Mouse (Mus musculus) liver, embryonic 12.5 days (tissue): ENCODE data around the gene Edc3. TPM values are rescaled to one million over a fixed set of nuclear protein-coding genes. Genes with fewer than 3 reads are reported as not detected.

Experiments used
- ATAC-seq: fragments of 200-750 bp; cut with Nextera tagmentation; 2 replicates; pipeline ENCODE4 v1.8.0; 2017; ENCODE audit warnings: moderate number of reproducible peaks, mild to moderate bottlenecking, moderate library complexity
- H3K27ac ChIP-seq: fragments of 300-500 bp; sonication (generic); 2 replicates; pipeline ENCODE4 v1.5.1; 2016; ENCODE audit warnings: mild to moderate bottlenecking
- H3K27me3 ChIP-seq: fragments of 300-500 bp; sonication (generic); replicated peaks from 2 replicates; pipeline ENCODE4 v1.6.1; 2016; ENCODE audit warnings: mild to moderate bottlenecking, moderate library complexity
- H3K36me3 ChIP-seq: fragments of 300-500 bp; sonication (generic); 2 replicates; pipeline ENCODE4 v1.6.1; 2016; ENCODE audit warnings: mild to moderate bottlenecking, moderate library complexity
- H3K4me1 ChIP-seq: fragments of 300-500 bp; sonication (generic); 2 replicates; pipeline ENCODE4 v1.6.1; 2016
- H3K4me2 ChIP-seq: fragments of 300-500 bp; sonication (generic); 2 replicates; pipeline ENCODE4 v1.6.1; 2016; ENCODE audit warnings: mild to moderate bottlenecking, moderate library complexity
- H3K4me3 ChIP-seq: fragments of 300-500 bp; sonication (generic); 2 replicates; pipeline ENCODE4 v1.5.1; 2016; ENCODE audit warnings: mild to moderate bottlenecking, moderate library complexity
- H3K9ac ChIP-seq: fragments of 300-500 bp; sonication (generic); 2 replicates; pipeline ENCODE4 v1.6.1; 2016; ENCODE audit warnings: mild to moderate bottlenecking, moderate library complexity
- H3K9me3 ChIP-seq: fragments of 300-500 bp; sonication (generic); replicated peaks from 2 replicates; pipeline ENCODE4 v1.6.1; 2016; ENCODE audit warnings: mild to moderate bottlenecking, moderate library complexity
- WGBS: fragments of 180-500 bp; shearing (Covaris S2); methylation state at CpG from one replicate; pipeline ENCODE4 v1.1.7; 2016; ENCODE audit not compliant: insufficient replicate concordance; 5-methylcytosine and 5-hydroxymethylcytosine counted together
- polyA plus RNA-seq: library from polyadenylated mRNA; unstranded; fragments of >200 nt; fragmentation: Nextera tagmentation; extraction: Ambion mirVana; gene quantifications from 2 replicates; pipeline ENCODE4 v1.2.1, GENCODE M21; 2016

The Edc3 gene
- polyA plus RNA-seq, 1 experiment from 2014 or later: 21.2 TPM

DNA sequence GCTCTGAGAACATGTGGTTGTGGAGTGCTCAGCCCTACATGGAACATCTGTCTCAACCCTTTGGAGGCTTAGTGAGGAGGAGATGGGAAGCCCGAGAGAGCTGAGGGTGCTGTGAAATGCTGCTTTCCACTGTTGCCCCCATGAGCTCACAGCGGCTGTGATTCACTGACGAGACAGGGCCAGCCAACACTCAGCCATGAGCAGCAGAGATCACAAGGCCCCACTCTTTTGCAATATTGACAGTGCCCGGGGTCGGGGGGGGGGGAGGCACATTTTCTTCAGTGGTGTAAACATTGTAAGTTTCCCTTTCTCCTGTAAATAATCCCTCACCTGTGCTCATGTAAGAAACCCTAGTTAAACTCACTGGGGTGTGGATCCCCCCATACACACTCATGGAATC is 36.8 kb upstream of the Edc3 start:
- H3K9me3 ChIP-seq: no peaks in the 10 kb centered on the region
- H3K4me2 ChIP-seq: no peak overlapping the region
- H3K27me3 ChIP-seq: 0 out of 2 replicates have a peak, but pooled peaks cover 4% of the 10 kb centered on the region
- no peaks in the 10 kb centered on the region for H3K36me3 ChIP-seq
- peaks cover 10% of the 10 kb centered on the region for H3K4me1 ChIP-seq
- H3K4me3 ChIP-seq: no peak overlapping the region
- WGBS: 68% methylated on average over 5 of the region's 5 CpGs
- H3K27ac ChIP-seq: no peak overlapping the region; the same call in 1 of the 2 replicates
- 0 out of 2 replicates have a peak, but pooled peaks have one; percentile 49 for ATAC-seq
- H3K9ac ChIP-seq: no peak overlapping the region

DNA sequence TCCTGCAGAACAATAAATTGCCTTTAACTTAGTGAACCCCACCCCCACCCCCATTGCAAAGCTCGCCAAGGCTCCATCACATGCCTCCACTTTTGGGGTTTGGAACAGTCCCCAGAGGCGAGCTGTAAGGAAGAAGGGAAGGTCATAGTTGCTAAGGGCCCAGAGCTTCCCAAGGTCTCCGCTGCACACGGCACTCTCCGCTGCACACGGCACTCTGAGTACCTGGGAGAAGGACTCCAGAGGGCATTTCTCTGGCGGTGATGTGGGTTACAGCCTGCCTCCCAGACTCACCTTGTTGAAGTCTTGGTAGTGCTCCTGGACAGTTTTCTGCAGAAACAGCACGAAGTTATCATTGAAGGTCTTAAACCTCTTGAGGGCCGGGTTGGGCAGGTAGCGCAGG is 26.9 kb upstream of the Edc3 start:
- H3K4me2 ChIP-seq: no peak overlapping the region
- H3K9me3 ChIP-seq: no peaks in the 10 kb centered on the region
- no peak overlapping the region for H3K4me3 ChIP-seq
- H3K27me3 ChIP-seq: peaks cover 23% of the 10 kb centered on the region
- 68% methylated on average over 10 of the region's 10 CpGs for WGBS
- H3K9ac ChIP-seq: no peak overlapping the region
- no peaks in the 10 kb centered on the region for H3K36me3 ChIP-seq
- H3K4me1 ChIP-seq: no peaks in the 10 kb centered on the region
- H3K27ac ChIP-seq: no peak overlapping the region
- ATAC-seq: no peak

DNA sequence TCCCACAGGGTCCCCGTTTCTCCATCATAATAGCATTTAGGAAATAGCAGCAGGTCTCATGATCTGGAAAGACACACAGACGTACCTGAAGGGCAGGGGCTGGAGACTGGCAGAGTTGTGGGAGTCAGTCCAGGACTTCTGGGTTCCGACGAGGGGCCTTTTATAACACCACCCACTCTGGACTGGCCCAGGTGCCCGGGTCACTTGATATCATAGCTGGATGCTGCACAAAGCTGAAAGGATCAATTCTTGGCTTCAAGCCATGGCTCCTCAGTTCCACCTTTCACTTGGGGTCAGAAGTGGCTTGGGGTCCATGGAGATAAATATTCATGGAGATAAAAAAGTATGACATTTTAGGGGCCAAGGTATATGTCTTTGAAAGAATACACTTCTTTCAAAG is 24.8 kb upstream of the Edc3 start, which contains the start of gene Cyp1a2:
Gene Cyp1a2 (minus strand): TSS at position 184 of the 400 bp plus-strand sequence.
- no peak for ATAC-seq
- WGBS: 55% methylated on average over 5 of the region's 5 CpGs

DNA sequence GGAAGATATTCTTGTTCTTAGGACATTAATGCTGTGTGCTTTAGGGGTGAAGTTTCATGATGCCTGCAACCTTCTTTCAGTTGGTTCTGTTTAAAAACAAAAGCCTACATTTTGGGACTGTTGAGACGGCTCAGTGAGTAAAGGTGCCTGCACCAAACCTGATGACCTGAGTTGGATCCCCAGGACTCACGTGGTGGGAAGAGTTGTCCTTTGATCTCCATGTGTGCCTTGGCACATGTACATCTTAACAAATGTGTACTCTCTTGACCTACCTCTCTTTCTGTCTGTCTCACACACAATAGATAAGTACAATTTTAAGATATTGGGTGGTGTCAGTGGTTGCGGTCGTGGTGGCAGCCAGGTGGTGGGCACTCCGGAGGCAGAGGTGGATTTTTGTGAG is 22.3 kb upstream of the Edc3 start:
- no peak overlapping the region for H3K9ac ChIP-seq
- H3K9me3 ChIP-seq: no peaks in the 10 kb centered on the region
- no peak overlapping the region for H3K27ac ChIP-seq
- H3K4me1 ChIP-seq: peaks cover 14% of the 10 kb centered on the region; the same call in 1 of the 2 replicates
- WGBS: 70% methylated on average over 5 of the region's 5 CpGs
- H3K27me3 ChIP-seq: peaks cover 20% of the 10 kb centered on the region
- no peak for ATAC-seq
- H3K36me3 ChIP-seq: no peaks in the 10 kb centered on the region
- no peak overlapping the region for H3K4me3 ChIP-seq
- H3K4me2 ChIP-seq: no peak overlapping the region

More for the DNA sequence above, 24.8 kb upstream of the Edc3 start, which contains the start of gene Cyp1a2:
- Histone ChIP-seq H3K4me1 (peaks cover 12% of the 10 kb centered on the region; the same call in 1 of the 2 replicates), H3K4me2 (no peak within 1 kb of the TSS), H3K9ac (no peak within 1 kb of the TSS), H3K27ac (no peak within 1 kb of the TSS), H3K27me3 (peaks cover 23% of the 10 kb centered on the region), H3K36me3 (no peaks in the 10 kb centered on the region), H3K9me3 (no peaks in the 10 kb centered on the region), H3K4me3 (no peak within 1 kb of the TSS)

DNA sequence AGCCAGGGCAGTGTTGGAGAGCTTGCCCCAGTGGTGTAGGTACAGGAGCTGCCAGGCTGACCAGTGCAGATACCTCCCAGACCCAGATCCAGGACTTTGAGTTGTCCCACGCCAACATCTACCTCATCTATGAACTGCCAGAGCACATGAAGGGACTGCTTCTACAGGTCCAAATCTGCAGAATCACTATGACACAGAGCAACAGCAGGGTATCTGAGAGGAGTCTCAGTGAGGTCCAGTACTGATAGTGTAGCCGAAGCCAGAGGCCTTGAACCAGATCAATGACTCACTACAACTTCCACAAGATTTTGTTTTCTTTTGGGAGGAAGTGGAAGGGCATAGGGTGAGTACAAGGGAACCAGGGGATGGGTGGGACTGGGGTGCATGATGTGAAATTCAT is 20.6 kb upstream of the Edc3 start, which contains the start of gene Cyp1a1:
Gene Cyp1a1 (plus strand): TSS at position 178 of the 400 bp plus-strand sequence.
- no peak within 1 kb of the TSS for H3K9ac ChIP-seq
- peak; percentile 76 for ATAC-seq
- peaks cover 14% of the 10 kb centered on the region; the same call in 1 of the 2 replicates for H3K4me1 ChIP-seq
- no peak within 1 kb of the TSS for H3K27ac ChIP-seq
- H3K9me3 ChIP-seq: no peaks in the 10 kb centered on the region
- H3K4me2 ChIP-seq: no peak within 1 kb of the TSS
- H3K4me3 ChIP-seq: no peak within 1 kb of the TSS
- no peaks in the 10 kb centered on the region for H3K36me3 ChIP-seq
- H3K27me3 ChIP-seq: peaks cover 17% of the 10 kb centered on the region
- WGBS: 64% methylated on average over 2 of the region's 2 CpGs

DNA sequence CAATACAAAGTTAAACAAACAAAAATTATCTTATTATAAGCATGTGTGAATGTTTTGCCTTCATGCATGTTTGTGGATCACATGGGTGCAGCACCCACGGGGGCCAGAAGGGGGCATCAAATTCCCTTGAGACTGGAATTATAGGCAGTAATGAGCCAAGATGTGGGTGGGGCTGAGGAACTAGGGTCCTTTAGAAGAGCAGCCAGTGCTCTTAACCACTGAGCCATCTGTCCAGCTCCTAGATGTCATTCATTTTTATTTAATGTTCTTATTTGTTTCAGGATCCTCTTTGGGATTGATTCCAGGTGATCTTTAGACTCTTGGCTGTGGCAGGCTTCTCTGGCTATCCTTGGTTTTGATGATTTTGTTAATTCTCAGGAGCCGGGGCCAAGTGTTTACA is 20.2 kb upstream of the Edc3 start:
- Histone ChIP-seq H3K4me1 (peaks cover 14% of the 10 kb centered on the region; the same call in 1 of the 2 replicates), H3K27ac (no peak overlapping the region), H3K36me3 (no peaks in the 10 kb centered on the region), H3K4me3 (no peak overlapping the region), H3K9ac (no peak overlapping the region), H3K9me3 (no peaks in the 10 kb centered on the region), H3K27me3 (peaks cover 18% of the 10 kb centered on the region), H3K4me2 (no peak overlapping the region)
- ATAC-seq: no peak
- 43% methylated on average over 2 of the region's 2 CpGs for WGBS

DNA sequence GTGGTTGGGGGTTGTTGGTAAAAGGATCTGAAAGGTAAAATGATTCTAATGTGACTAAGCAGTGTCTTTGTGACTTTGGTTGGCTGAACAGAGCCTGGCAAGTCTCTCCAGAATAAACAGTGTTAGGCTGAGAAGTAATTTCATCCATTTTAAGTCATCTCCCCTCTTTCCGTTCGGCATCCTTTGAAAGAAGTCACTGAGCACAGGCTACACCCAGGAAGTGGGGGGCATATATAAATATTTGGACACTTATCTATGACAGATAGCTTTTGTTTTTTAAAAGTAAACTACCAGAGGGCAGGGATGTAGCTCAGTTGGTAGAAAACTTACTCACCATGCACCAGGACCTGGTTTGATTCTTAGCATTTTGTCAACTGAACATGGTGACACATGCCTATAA is 19.7 kb upstream of the Edc3 start:
- Histone ChIP-seq H3K27me3 (peaks cover 17% of the 10 kb centered on the region), H3K4me3 (no peak overlapping the region), H3K9me3 (no peaks in the 10 kb centered on the region), H3K36me3 (no peaks in the 10 kb centered on the region), H3K4me2 (no peak overlapping the region), H3K27ac (no peak overlapping the region), H3K4me1 (peaks cover 14% of the 10 kb centered on the region; the same call in 1 of the 2 replicates), H3K9ac (no peak overlapping the region)
- no peak for ATAC-seq
- WGBS: 72% methylated on average over 2 of the region's 2 CpGs

DNA sequence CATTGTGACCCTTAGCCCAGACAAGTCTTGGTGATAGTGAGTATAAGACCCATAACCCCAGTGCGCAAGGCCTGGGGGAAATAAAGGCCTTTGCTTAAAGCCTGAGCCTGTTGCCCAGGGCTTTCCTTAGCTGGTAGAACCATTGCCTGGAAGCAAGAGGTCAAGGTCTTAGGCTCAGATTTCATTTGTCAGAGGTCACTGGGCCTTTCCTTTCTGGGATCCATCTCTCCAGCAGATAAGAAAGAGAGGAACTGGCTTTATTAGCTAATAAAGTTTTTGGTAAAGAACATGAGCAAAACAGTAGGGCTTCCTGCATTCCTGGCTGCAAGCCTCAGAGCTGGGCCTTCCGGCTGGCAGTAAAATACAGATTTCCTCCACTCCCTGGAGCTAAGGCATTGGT is 14.2 kb upstream of the Edc3 start:
- peaks cover 64% of the 10 kb centered on the region for H3K27me3 ChIP-seq
- peaks cover 24% of the 10 kb centered on the region for H3K4me1 ChIP-seq
- no peak overlapping the region for H3K27ac ChIP-seq
- WGBS: 80% methylated on average over 2 of the region's 2 CpGs
- H3K36me3 ChIP-seq: no peaks in the 10 kb centered on the region
- no peak overlapping the region for H3K4me3 ChIP-seq
- no peak overlapping the region for H3K4me2 ChIP-seq
- H3K9ac ChIP-seq: no peak overlapping the region
- no peak for ATAC-seq
- no peaks in the 10 kb centered on the region for H3K9me3 ChIP-seq

DNA sequence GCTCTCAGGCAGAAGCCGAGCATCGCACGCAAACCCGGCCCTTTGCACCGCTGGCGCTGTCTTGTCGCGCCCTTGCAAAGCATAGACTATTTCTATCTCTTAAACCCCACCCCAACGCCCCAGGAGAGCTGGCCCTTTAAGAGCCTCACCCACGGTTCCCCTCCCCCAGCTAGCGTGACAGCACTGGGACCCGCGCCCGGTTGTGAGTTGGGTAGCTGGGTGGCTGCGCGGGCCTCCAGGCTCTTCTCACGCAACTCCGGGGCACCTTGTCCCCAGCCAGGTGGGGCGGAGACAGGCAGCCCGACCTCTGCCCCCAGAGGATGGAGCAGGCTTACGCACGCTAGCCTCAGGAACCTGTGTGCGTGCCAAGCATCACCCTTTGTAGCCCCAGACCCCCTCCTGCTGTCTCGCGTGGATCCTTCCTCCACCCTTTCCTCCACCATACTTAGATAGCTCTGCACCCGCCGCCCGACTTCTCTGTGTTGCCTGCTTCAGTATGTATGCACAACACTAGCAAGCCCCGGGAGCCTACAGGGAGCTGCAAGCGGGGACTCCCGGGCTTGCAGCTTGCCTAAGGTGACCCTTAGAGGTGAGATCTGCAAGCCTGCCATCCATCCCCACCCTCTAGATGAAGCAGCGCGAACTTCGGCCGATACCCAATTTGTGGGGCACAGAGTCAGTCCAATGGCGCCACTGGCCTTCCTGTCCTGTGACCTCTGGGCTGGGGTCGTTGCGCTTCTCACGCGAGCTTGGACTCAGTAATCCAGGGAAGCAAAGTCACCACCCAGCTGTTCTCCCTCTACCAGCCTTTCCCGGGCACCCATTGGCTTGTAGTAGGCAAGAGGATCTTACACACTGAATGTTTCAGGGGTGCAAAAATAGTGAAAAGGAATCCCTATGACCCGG is 11.7 kb upstream of the Edc3 start:
- peaks cover 70% of the 10 kb centered on the region for H3K27me3 ChIP-seq
- no peaks in the 10 kb centered on the region for H3K36me3 ChIP-seq
- ATAC-seq: peak; percentile 47
- 2% methylated on average over 42 of the region's 42 CpGs for WGBS
- H3K4me1 ChIP-seq: peaks cover 24% of the 10 kb centered on the region
- no peak overlapping the region for H3K27ac ChIP-seq
- peak overlapping the region; percentile 52 for H3K9ac ChIP-seq
- peak overlapping the region; percentile 53 for H3K4me3 ChIP-seq
- H3K9me3 ChIP-seq: no peaks in the 10 kb centered on the region
- peak overlapping the region; percentile 85 for H3K4me2 ChIP-seq

DNA sequence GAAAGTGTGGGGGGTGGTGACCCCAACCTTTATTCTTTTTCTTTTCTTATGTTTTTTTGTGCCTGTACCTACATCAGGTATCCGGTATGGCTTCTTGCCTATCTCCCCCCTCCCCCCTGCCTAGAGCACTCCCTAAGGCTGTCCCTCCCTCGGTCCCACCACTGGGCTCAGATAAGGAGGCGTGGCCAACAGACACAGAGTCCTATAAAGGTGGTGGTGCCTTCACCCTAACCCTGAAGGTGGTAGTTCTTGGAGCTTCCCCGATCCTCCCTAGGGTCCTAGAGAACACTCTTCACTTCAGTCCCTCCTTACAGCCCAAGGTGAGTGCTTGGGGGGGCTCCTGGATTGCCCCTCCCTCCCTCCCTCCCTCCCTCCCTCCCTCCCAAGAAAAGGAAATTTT is 11.0 kb upstream of the Edc3 start:
- WGBS: 8% methylated on average over 4 of the region's 4 CpGs
- Histone ChIP-seq H3K27me3 (peaks cover 65% of the 10 kb centered on the region), H3K4me2 (peak overlapping the region; percentile 85)

DNA sequence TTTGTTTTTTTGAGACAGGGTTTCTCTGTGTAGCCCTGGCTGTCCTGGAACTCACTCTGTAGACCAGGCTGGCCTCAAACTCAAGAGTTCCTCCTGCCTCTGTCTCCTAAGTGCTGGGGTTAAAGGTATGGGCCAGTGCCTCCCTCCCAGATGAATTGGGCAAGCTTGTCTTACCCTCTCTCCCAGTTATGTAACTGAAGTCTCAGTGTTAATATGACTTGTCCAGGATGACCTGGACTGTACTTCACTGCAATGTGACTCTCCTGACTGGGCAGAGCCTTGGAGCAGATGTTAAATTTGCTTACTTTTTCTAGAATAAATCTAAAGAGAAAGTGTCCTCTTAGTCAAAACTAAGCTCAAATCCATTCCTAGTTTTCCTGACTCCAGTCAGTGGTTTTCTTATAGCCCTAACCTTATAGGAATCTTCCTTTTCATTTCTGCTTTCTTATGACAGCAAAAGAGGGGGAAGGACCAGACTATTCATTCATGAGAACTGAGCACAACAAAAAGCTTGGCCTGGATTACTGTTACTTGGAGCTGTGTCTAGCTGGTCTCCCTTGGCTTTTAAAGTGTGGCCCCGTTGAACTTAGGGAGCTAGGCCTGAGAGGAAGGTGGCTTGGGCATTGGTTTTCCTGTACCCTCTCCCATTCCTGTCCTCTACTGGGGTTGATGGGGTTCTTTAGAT is 9.7 kb upstream of the Edc3 start:
- H3K36me3 ChIP-seq: no peaks in the 10 kb centered on the region
- no peaks in the 10 kb centered on the region for H3K9me3 ChIP-seq
- H3K9ac ChIP-seq: no peak overlapping the region
- no peak overlapping the region for H3K27ac ChIP-seq
- 67% methylated on average over 1 of the region's 1 CpGs for WGBS
- H3K4me3 ChIP-seq: no peak overlapping the region
- peaks cover 62% of the 10 kb centered on the region for H3K27me3 ChIP-seq
- H3K4me1 ChIP-seq: peaks cover 24% of the 10 kb centered on the region
- no peak overlapping the region for H3K4me2 ChIP-seq
- ATAC-seq: no peak

More for the DNA sequence above, 11.0 kb upstream of the Edc3 start:
- ATAC-seq: peak; percentile 76
- no peak overlapping the region for H3K9ac ChIP-seq
- no peaks in the 10 kb centered on the region for H3K36me3 ChIP-seq
- no peak overlapping the region for H3K27ac ChIP-seq
- peaks cover 24% of the 10 kb centered on the region for H3K4me1 ChIP-seq
- no peaks in the 10 kb centered on the region for H3K9me3 ChIP-seq
- H3K4me3 ChIP-seq: peak overlapping the region; percentile 53

DNA sequence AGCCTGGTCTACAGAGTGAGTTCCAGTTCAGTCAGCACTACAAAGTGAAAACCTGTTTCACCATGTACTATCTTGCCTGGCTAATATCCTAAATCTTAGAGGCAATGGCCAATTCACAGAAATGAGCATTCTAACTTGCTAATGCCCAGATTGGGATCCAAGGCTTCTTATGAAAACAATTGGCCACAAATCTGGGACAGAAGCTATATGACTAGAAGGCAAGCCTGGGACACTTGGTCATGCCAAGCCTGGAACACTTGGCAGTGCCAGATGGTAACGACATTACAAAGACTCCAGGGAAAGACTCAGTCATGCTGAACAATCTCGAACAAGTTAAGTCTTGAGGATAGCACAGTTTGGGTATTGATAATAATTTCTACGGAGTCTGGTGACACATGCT is 1.8 kb upstream of the Edc3 start:
- Histone ChIP-seq H3K4me2 (no peak overlapping the region), H3K9me3 (peaks cover 6% of the 10 kb centered on the region), H3K36me3 (peaks cover 8% of the 10 kb centered on the region; the same call in 1 of the 2 replicates), H3K27me3 (peaks cover 8% of the 10 kb centered on the region), H3K27ac (no peak overlapping the region), H3K9ac (no peak overlapping the region), H3K4me1 (peaks cover 29% of the 10 kb centered on the region), H3K4me3 (no peak overlapping the region)
- no peak for ATAC-seq
- 79% methylated on average over 3 of the region's 3 CpGs for WGBS
